Mouse (Mus musculus) embryonic facial prominence, embryonic 15.5 days (tissue): ENCODE measurements at regions not wholly inside any gene's neighbourhood (a gene's known extent, or its start where the extent isn't known, plus 50 kb on each side); places are given as distances from the start of the nearest gene placed in this dataset.

Experiments
- ATAC-seq: fragments of 200-750 bp; cut with Nextera tagmentation; 2 replicates; pipeline ENCODE4 v1.8.0; 2017; ENCODE audit warnings: low read depth, moderate TSS enrichment; ENCODE audit not compliant: insufficient number of reproducible peaks, low FRiP score, low TSS enrichment
- H3K27ac ChIP-seq: fragments of 300-500 bp; sonication (generic); replicated peaks from 2 replicates; pipeline ENCODE4 v1.5.1; 2015; ENCODE audit warnings: mild to moderate bottlenecking, inconsistent platforms
- H3K27me3 ChIP-seq: fragments of 300-500 bp; sonication (generic); 2 replicates; pipeline ENCODE4 v1.6.1; 2015; ENCODE audit warnings: inconsistent platforms
- H3K36me3 ChIP-seq: fragments of 300-500 bp; sonication (generic); 2 replicates; pipeline ENCODE4 v1.6.1; 2015; ENCODE audit warnings: mild to moderate bottlenecking, inconsistent platforms
- H3K4me1 ChIP-seq: fragments of 300-500 bp; sonication (generic); 2 replicates; pipeline ENCODE4 v1.6.1; 2015; ENCODE audit warnings: inconsistent platforms
- H3K4me2 ChIP-seq: fragments of 300-500 bp; sonication (generic); replicated peaks from 2 replicates; pipeline ENCODE4 v1.6.1; 2015; ENCODE audit warnings: mild to moderate bottlenecking, inconsistent platforms
- H3K4me3 ChIP-seq: fragments of 300-500 bp; sonication (generic); replicated peaks from 2 replicates; pipeline ENCODE4 v1.5.1; 2015; ENCODE audit warnings: mild to moderate bottlenecking, inconsistent platforms
- H3K9ac ChIP-seq: fragments of 300-500 bp; sonication (generic); 2 replicates; pipeline ENCODE4 v1.6.1; 2015; ENCODE audit warnings: inconsistent platforms
- H3K9me3 ChIP-seq: fragments of 300-500 bp; sonication (generic); replicated peaks from 2 replicates; pipeline ENCODE4 v1.6.1; 2016; ENCODE audit warnings: inconsistent platforms
- WGBS: fragments of 180-500 bp; shearing (Covaris S2); methylation state at CpG from one replicate; pipeline ENCODE4 v1.1.7; 2015; 5-methylcytosine and 5-hydroxymethylcytosine counted together

- Histone ChIP-seq H3K27ac (no peak overlapping the region), H3K9me3 (no peaks in the 10 kb centered on the region), H3K9ac (no peak overlapping the region), H3K4me2 (no peak overlapping the region), H3K4me1 (no peaks in the 10 kb centered on the region), H3K27me3 (no peaks in the 10 kb centered on the region), H3K4me3 (no peak overlapping the region), H3K36me3 (no peaks in the 10 kb centered on the region)
- no peak for ATAC-seq
- 63% methylated on average over 4 of the region's 4 CpGs for WGBS
Measured at GRCm38 (mm10) chr14:123163842-123164241, 180.0 kb upstream of the Tmtc4 start.

GRCm38 (mm10) chr14:123143489-123144046 is 159.7 kb upstream of the Tmtc4 start:
- WGBS, result 75% methylated on average over 5 of the region's 5 CpGs
- H3K36me3 ChIP-seq, result no peaks in the 10 kb centered on the region
- H3K4me1 ChIP-seq, result no peaks in the 10 kb centered on the region
- H3K4me2 ChIP-seq, result no peak overlapping the region
- H3K4me3 ChIP-seq, result no peak overlapping the region
- no peak overlapping the region for H3K27ac ChIP-seq
- no peaks in the 10 kb centered on the region for H3K27me3 ChIP-seq
- no peak for ATAC-seq
- no peak overlapping the region for H3K9ac ChIP-seq
- no peaks in the 10 kb centered on the region for H3K9me3 ChIP-seq

- Histone ChIP-seq H3K4me1 (no peaks in the 10 kb centered on the region), H3K4me3 (no peak overlapping the region), H3K9ac (no peak overlapping the region), H3K4me2 (no peak overlapping the region), H3K27me3 (no peaks in the 10 kb centered on the region), H3K36me3 (no peaks in the 10 kb centered on the region), H3K27ac (no peak overlapping the region), H3K9me3 (no peaks in the 10 kb centered on the region)
- ATAC-seq, result no peak
- 55% methylated on average over 6 of the region's 6 CpGs for WGBS
Measured at GRCm38 (mm10) chr14:123138743-123139705, 155.2 kb upstream of the Tmtc4 start.

- Histone ChIP-seq H3K27me3 (no peaks in the 10 kb centered on the region), H3K9me3 (no peaks in the 10 kb centered on the region), H3K36me3 (no peaks in the 10 kb centered on the region), H3K4me1 (no peaks in the 10 kb centered on the region), H3K27ac (no peak overlapping the region), H3K4me3 (no peak overlapping the region), H3K9ac (no peak overlapping the region), H3K4me2 (no peak overlapping the region)
- WGBS, result 30% methylated on average over 1 of the region's 1 CpGs
- no peak for ATAC-seq
Measured at GRCm38 (mm10) chr14:123133979-123134378, 150.1 kb upstream of the Tmtc4 start.

- Histone ChIP-seq H3K36me3 (no peaks in the 10 kb centered on the region), H3K9ac (no peak overlapping the region), H3K9me3 (no peaks in the 10 kb centered on the region), H3K4me1 (no peaks in the 10 kb centered on the region), H3K27me3 (no peaks in the 10 kb centered on the region), H3K4me3 (no peak overlapping the region), H3K27ac (no peak overlapping the region), H3K4me2 (no peak overlapping the region)
- no peak for ATAC-seq
- 76% methylated on average over 2 of the region's 2 CpGs for WGBS
Measured at GRCm38 (mm10) chr14:123120361-123120760, 136.5 kb upstream of the Tmtc4 start.

GRCm38 (mm10) chr14:123116337-123116736 is 132.5 kb upstream of the Tmtc4 start:
- Histone ChIP-seq H3K4me3 (no peak overlapping the region), H3K27me3 (no peaks in the 10 kb centered on the region), H3K4me2 (no peak overlapping the region), H3K9me3 (no peaks in the 10 kb centered on the region), H3K27ac (no peak overlapping the region), H3K36me3 (no peaks in the 10 kb centered on the region), H3K9ac (no peak overlapping the region), H3K4me1 (no peaks in the 10 kb centered on the region)
- WGBS, result 74% methylated on average over 1 of the region's 1 CpGs
- no peak for ATAC-seq

- 53% methylated on average over 2 of the region's 2 CpGs for WGBS
- Histone ChIP-seq H3K36me3 (no peaks in the 10 kb centered on the region), H3K27me3 (no peaks in the 10 kb centered on the region), H3K27ac (no peak overlapping the region), H3K4me3 (no peak overlapping the region), H3K9me3 (no peaks in the 10 kb centered on the region), H3K9ac (no peak overlapping the region), H3K4me2 (no peak overlapping the region), H3K4me1 (no peaks in the 10 kb centered on the region)
- no peak for ATAC-seq
Measured at GRCm38 (mm10) chr14:123110533-123110932, 126.7 kb upstream of the Tmtc4 start.

- no peak overlapping the region for H3K27ac ChIP-seq
- 89% methylated on average over 1 of the region's 1 CpGs for WGBS
- ATAC-seq, result no peak
- no peak overlapping the region for H3K4me2 ChIP-seq
- no peaks in the 10 kb centered on the region for H3K9me3 ChIP-seq
- H3K27me3 ChIP-seq, result no peaks in the 10 kb centered on the region
- H3K4me3 ChIP-seq, result no peak overlapping the region
- no peaks in the 10 kb centered on the region for H3K4me1 ChIP-seq
- no peaks in the 10 kb centered on the region for H3K36me3 ChIP-seq
- H3K9ac ChIP-seq, result no peak overlapping the region
Measured at GRCm38 (mm10) chr14:123100371-123100770, 116.5 kb upstream of the Tmtc4 start.

GRCm38 (mm10) chr14:123096086-123096485 is 112.3 kb upstream of the Tmtc4 start:
- 54% methylated on average over 2 of the region's 2 CpGs for WGBS
- H3K4me1 ChIP-seq, result no peaks in the 10 kb centered on the region
- H3K27ac ChIP-seq, result no peak overlapping the region
- no peak for ATAC-seq
- H3K4me2 ChIP-seq, result no peak overlapping the region
- H3K9ac ChIP-seq, result no peak overlapping the region
- H3K27me3 ChIP-seq, result no peaks in the 10 kb centered on the region
- no peaks in the 10 kb centered on the region for H3K9me3 ChIP-seq
- H3K4me3 ChIP-seq, result no peak overlapping the region
- no peaks in the 10 kb centered on the region for H3K36me3 ChIP-seq

GRCm38 (mm10) chr14:123082065-123082464 is 98.2 kb upstream of the Tmtc4 start:
- no peaks in the 10 kb centered on the region; the same call in 1 of the 2 replicates for H3K4me1 ChIP-seq
- H3K27me3 ChIP-seq, result no peaks in the 10 kb centered on the region
- no peak for ATAC-seq
- H3K36me3 ChIP-seq, result no peaks in the 10 kb centered on the region
- 77% methylated on average over 1 of the region's 1 CpGs for WGBS
- H3K4me2 ChIP-seq, result no peak overlapping the region
- no peak overlapping the region for H3K4me3 ChIP-seq
- H3K27ac ChIP-seq, result no peak overlapping the region
- H3K9me3 ChIP-seq, result no peaks in the 10 kb centered on the region
- no peak overlapping the region for H3K9ac ChIP-seq

- H3K4me1 ChIP-seq, result no peaks in the 10 kb centered on the region; the same call in 1 of the 2 replicates
- no peaks in the 10 kb centered on the region for H3K27me3 ChIP-seq
- no peak overlapping the region for H3K27ac ChIP-seq
- H3K9me3 ChIP-seq, result no peaks in the 10 kb centered on the region
- no peak for ATAC-seq
- no peaks in the 10 kb centered on the region for H3K36me3 ChIP-seq
- H3K4me3 ChIP-seq, result no peak overlapping the region
- H3K4me2 ChIP-seq, result no peak overlapping the region
- 44% methylated on average over 4 of the region's 4 CpGs for WGBS
- no peak overlapping the region for H3K9ac ChIP-seq
Measured at GRCm38 (mm10) chr14:123081016-123081714, 97.3 kb upstream of the Tmtc4 start.
